Mouse (Mus musculus) lung, postnatal 10 days (tissue): ENCODE data around the gene a.
A peak's percentile ranks its signal among the peaks of the same experiment; 100 is the strongest.
"Not testable (repeated sequence)": the region's sequence is repeated elsewhere in the genome, so short reads cannot be mapped to it uniquely, and the experiment has no call there.

Experiments
- DNase-seq: peaks from one replicate; pipeline ENCODE4 v3.0.0; 2021

a gene

GRCm38 (mm10) chr2:154863672-154864071 is 72.5 kb downstream of the a start:
- no peak for DNase-seq

- no peak for DNase-seq
These were observed 74.5 kb downstream of the a start for GRCm38 (mm10) chr2:154865696-154866095.

- no peak for DNase-seq
These were observed 76.9 kb downstream of the a start for GRCm38 (mm10) chr2:154868106-154868505.

GRCm38 (mm10) chr2:154869954-154870641 is 78.9 kb downstream of the a start:
- DNase-seq: no peak

- DNase-seq: no peak
These were observed 85.4 kb downstream of the a start for GRCm38 (mm10) chr2:154876621-154877020.

GRCm38 (mm10) chr2:154891585-154891984 is 100.4 kb downstream of the a start:
- DNase-seq: no peak

GRCm38 (mm10) chr2:154892201-154893044 is 101.2 kb downstream of the a start, which contains the start of gene Eif2s2:
Gene Eif2s2 (minus strand): TSS chr2:154892935.
- peak; percentile 98 for DNase-seq

GRCm38 (mm10) chr2:154893045-154893385 is 101.8 kb downstream of the a start:
- no peak for DNase-seq

GRCm38 (mm10) chr2:154893548-154893947 is 102.3 kb downstream of the a start:
- DNase-seq: no peak

- not testable (repeated sequence) for DNase-seq
These were observed 107.8 kb downstream of the a start for GRCm38 (mm10) chr2:154899004-154899403.

GRCm38 (mm10) chr2:154899412-154899811 is 108.2 kb downstream of the a start:
- not testable (repeated sequence) for DNase-seq

GRCm38 (mm10) chr2:154902111-154902510 is 110.9 kb downstream of the a start:
- DNase-seq: no peak

GRCm38 (mm10) chr2:154905796-154906195 is 114.6 kb downstream of the a start:
- no peak for DNase-seq

GRCm38 (mm10) chr2:154908223-154908622 is 117.0 kb downstream of the a start:
- DNase-seq: not testable (repeated sequence)

GRCm38 (mm10) chr2:154909789-154910188 is 118.6 kb downstream of the a start:
- DNase-seq: peak; percentile 9

GRCm38 (mm10) chr2:154915922-154916541 is 124.8 kb downstream of the a start:
- DNase-seq: no peak

GRCm38 (mm10) chr2:154916547-154916946 is 125.3 kb downstream of the a start:
- peak; percentile 46 for DNase-seq

- no peak for DNase-seq
These were observed 126.9 kb downstream of the a start for GRCm38 (mm10) chr2:154917866-154918641.

- DNase-seq: no peak
These were observed 129.7 kb downstream of the a start for GRCm38 (mm10) chr2:154920896-154921295.

GRCm38 (mm10) chr2:154922134-154922533 is 130.9 kb downstream of the a start:
- DNase-seq: not testable (repeated sequence)

- DNase-seq: no peak
These were observed 134.3 kb downstream of the a start for GRCm38 (mm10) chr2:154925411-154926031.

- no peak for DNase-seq
These were observed 135.6 kb downstream of the a start for GRCm38 (mm10) chr2:154926843-154927242.
